Mouse (Mus musculus) megakaryocyte, embryonic 14.5 days (primary cell): ENCODE measurements around the gene Csrp2. TPM values are rescaled to one million over a fixed set of nuclear protein-coding genes. Genes with fewer than 3 reads are reported as not detected.

Experiments
- H3K27me3 ChIP-seq: replicated peaks from 2 replicates; pipeline ENCODE3; 2012; ENCODE audit warnings: inconsistent platforms
- H3K36me3 ChIP-seq: replicated peaks from 2 replicates; pipeline ENCODE3; 2012; ENCODE audit warnings: low read length, inconsistent platforms, mixed read lengths
- H3K4me1 ChIP-seq: 2 replicates; pipeline ENCODE4 v1.6.1; 2012; ENCODE audit warnings: inconsistent platforms
- H3K4me3 ChIP-seq: replicated peaks from 2 replicates; pipeline ENCODE3; 2012; ENCODE audit warnings: moderate library complexity, mild to moderate bottlenecking, inconsistent platforms
- H3K9me3 ChIP-seq: 2 replicates; pipeline ENCODE4 v1.6.1; 2012; ENCODE audit warnings: inconsistent platforms
- FLI1 ChIP-seq: IDR thresholded peaks from 2 replicates; pipeline ENCODE4 v1.6.1; 2012; ENCODE audit warnings: low read length, inconsistent platforms, mixed read lengths
- GATA1 ChIP-seq: IDR thresholded peaks from 3 replicates; pipeline ENCODE4 v1.6.1; 2012; ENCODE audit warnings: mixed read lengths, low read length, inconsistent platforms, borderline replicate concordance
- polyA plus RNA-seq: library from polyadenylated mRNA; stranded (reverse); fragments of >175 nt; gene quantifications from 2 replicates; pipeline ENCODE4 v1.2.3, GENCODE M21; 2012; ENCODE audit warnings: low replicate concordance; ENCODE audit not compliant: insufficient read depth

The Csrp2 gene
- polyA plus RNA-seq, 1 experiment: 32.9 TPM

GRCm38 (mm10) chr10:110960841-110961240 is 41.3 kb downstream of the Csrp2 start:
- Histone ChIP-seq H3K4me3 (peak overlapping the region; percentile 42), H3K4me1 (peaks cover 9% of the 10 kb centered on the region), H3K27me3 (no peaks in the 10 kb centered on the region), H3K9me3 (no peaks in the 10 kb centered on the region), H3K36me3 (peaks cover 57% of the 10 kb centered on the region)
- TF ChIP-seq GATA1 (no peak), FLI1 (no peak)

DNA sequence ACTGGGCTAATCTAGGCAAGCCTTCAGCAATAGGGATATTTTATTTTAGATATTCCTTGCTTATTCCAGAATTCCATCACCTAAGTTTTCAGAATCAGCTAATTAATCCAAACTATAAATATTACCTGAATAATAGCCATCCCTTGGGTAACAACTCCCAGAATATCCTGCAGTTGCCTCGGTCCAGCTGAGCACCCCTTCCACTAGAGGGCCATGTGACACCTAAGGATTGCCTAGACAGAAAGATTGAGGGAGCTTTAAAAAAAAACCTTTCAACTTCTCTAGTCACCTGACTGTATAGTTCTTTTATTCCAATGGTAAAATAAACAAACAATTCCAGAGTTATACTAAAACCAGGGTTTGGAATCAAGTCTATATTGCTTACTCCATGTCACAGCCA is 42.6 kb downstream of the Csrp2 start:
- peaks cover 55% of the 10 kb centered on the region for H3K36me3 ChIP-seq
- no peak for TF ChIP-seq FLI1
- no peak for TF ChIP-seq GATA1
- H3K4me1 ChIP-seq: peaks cover 9% of the 10 kb centered on the region
- H3K4me3 ChIP-seq: no peak overlapping the region
- no peaks in the 10 kb centered on the region for H3K9me3 ChIP-seq
- H3K27me3 ChIP-seq: no peaks in the 10 kb centered on the region

DNA sequence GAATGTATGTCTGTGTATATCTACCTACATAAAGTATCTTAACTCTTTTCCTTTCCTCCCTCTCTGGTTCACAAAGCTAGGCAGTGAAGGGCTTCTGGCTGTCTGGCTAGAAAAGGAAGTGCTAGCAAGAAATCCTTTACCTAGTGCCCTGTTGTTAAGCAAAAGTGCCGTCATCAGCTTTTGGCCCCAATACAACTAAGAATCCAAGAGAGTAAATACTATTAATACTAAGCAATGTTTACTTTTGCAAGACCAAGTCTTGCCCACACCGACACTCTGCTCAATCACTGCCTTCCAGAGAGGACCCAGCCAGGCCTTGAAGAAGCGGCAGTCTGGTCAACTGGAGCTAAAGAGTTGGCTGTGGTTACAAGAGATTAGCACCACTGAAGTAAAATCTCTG is 51.5 kb downstream of the Csrp2 start:
- H3K36me3 ChIP-seq: peaks cover 85% of the 10 kb centered on the region
- no peak for TF ChIP-seq GATA1
- no peak for TF ChIP-seq FLI1
- H3K27me3 ChIP-seq: no peaks in the 10 kb centered on the region
- no peak overlapping the region for H3K4me3 ChIP-seq
- no peaks in the 10 kb centered on the region for H3K9me3 ChIP-seq
- peaks cover 15% of the 10 kb centered on the region for H3K4me1 ChIP-seq

GRCm38 (mm10) chr10:110971483-110971882 is 51.9 kb downstream of the Csrp2 start:
- H3K4me1 ChIP-seq: peaks cover 15% of the 10 kb centered on the region
- H3K4me3 ChIP-seq: no peak overlapping the region
- peaks cover 83% of the 10 kb centered on the region for H3K36me3 ChIP-seq
- no peaks in the 10 kb centered on the region for H3K9me3 ChIP-seq
- no peak for TF ChIP-seq GATA1
- TF ChIP-seq FLI1: no peak
- H3K27me3 ChIP-seq: no peaks in the 10 kb centered on the region

DNA sequence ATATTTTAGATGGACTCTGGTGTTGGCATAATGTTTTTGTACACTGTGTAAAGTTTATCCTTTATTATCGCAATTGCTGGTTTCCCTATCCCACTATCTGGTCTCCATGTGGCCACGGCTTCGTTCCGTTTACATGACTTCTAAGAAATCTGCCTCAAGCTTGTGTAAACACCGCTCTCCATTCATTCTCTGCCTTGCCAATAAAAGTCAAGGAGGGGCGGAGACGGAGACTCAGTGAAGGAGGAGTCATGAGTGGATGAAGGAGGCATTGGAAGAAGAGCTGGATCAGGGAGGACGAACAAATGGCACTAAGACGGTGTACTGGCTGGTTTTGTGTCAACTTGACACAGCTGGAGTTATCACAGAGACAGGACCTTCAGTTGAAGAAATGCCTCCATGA is 52.4 kb downstream of the Csrp2 start:
- TF ChIP-seq FLI1 (no peak), GATA1 (no peak)
- no peak overlapping the region for H3K4me3 ChIP-seq
- H3K36me3 ChIP-seq: peaks cover 83% of the 10 kb centered on the region
- H3K4me1 ChIP-seq: peaks cover 15% of the 10 kb centered on the region
- H3K27me3 ChIP-seq: no peaks in the 10 kb centered on the region
- no peaks in the 10 kb centered on the region for H3K9me3 ChIP-seq

DNA sequence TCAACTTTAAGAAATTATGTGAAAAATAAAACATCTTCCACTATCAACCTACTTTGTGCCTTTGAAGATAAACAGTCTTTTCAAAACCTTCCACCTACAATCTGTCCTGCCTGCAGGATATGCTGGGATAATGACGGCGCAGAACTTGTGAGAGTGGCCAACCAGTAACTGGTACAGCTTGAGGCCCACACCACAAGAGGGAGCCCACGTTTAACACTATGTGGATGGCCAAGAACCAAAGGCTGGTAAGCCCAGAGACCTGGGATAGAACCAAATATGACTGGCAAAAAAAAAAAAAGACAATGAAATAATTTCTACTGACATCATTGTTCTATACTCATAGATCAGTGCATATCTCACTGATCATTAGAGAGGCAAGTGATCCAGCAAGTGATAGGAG is 54.9 kb downstream of the Csrp2 start:
- Histone ChIP-seq H3K4me3 (no peak overlapping the region), H3K4me1 (peaks cover 15% of the 10 kb centered on the region), H3K36me3 (peaks cover 86% of the 10 kb centered on the region), H3K27me3 (no peaks in the 10 kb centered on the region), H3K9me3 (no peaks in the 10 kb centered on the region)
- TF ChIP-seq FLI1: no peak
- no peak for TF ChIP-seq GATA1

DNA sequence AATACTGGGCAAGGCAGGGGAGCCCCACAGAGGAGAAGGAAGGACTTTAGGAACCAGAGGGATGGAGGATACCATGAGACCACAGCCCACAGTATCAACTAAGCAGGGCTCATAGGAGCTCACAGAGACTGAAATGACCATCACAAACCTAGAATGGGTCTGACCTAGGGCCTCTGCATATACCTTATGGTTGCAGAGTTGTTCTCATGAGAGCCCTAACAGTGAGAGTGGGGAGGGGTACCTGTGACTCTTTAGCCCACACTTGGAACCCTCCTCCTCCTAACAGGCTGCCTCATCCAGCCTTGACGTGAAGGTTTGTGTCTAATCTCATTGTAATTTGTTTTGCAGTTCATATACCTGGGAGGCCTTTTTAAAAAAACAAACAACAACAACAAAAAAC is 55.3 kb downstream of the Csrp2 start:
- Histone ChIP-seq H3K9me3 (no peaks in the 10 kb centered on the region), H3K4me3 (no peak overlapping the region), H3K27me3 (no peaks in the 10 kb centered on the region), H3K4me1 (peaks cover 13% of the 10 kb centered on the region), H3K36me3 (peaks cover 86% of the 10 kb centered on the region)
- no peak for TF ChIP-seq FLI1
- TF ChIP-seq GATA1: no peak

DNA sequence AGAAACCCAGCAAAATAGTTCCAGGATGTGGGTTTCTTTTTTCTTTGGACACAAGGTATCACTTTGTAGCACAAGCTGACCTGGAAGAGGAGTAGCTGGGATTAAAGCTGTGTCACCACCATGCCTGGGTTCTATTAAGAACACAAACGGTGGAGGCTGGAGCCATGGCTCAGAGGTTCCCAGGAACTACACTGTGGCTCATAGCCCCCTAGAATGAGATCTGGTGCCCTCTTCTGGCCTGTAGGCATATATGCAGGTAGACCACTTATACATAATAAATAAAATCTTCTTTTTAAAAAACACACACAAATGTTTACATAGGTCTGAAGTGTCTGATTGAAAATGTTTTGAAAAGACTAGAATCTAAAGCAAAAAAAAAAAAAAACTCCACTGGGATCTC is 56.5 kb downstream of the Csrp2 start:
- H3K36me3 ChIP-seq: peaks cover 87% of the 10 kb centered on the region
- no peaks in the 10 kb centered on the region for H3K27me3 ChIP-seq
- no peak for TF ChIP-seq GATA1
- TF ChIP-seq FLI1: no peak
- H3K9me3 ChIP-seq: no peaks in the 10 kb centered on the region
- no peak overlapping the region for H3K4me3 ChIP-seq
- peaks cover 12% of the 10 kb centered on the region for H3K4me1 ChIP-seq

DNA sequence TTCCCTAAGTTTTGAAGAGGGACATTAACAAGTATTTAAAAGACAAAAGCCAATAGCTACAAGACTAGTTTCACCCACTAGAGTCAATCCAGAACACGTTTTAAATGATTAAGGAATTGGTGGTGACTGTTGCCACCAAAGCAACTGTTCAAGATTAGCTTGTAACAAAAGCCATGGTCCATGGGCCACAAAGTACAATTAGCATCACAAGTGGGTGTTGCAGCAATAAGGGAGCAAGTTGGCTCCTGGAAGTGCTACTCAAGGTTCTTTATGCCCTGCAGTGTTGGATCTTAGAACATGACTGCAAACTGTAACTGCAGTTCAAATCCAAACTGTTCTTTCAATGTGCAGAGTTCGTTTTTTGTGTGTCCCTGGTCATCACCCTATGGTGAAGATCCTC is 57.8 kb downstream of the Csrp2 start:
- Histone ChIP-seq H3K27me3 (no peaks in the 10 kb centered on the region), H3K4me3 (no peak overlapping the region), H3K36me3 (peaks cover 85% of the 10 kb centered on the region), H3K4me1 (peaks cover 14% of the 10 kb centered on the region), H3K9me3 (no peaks in the 10 kb centered on the region)
- TF ChIP-seq FLI1 (no peak), GATA1 (no peak)

DNA sequence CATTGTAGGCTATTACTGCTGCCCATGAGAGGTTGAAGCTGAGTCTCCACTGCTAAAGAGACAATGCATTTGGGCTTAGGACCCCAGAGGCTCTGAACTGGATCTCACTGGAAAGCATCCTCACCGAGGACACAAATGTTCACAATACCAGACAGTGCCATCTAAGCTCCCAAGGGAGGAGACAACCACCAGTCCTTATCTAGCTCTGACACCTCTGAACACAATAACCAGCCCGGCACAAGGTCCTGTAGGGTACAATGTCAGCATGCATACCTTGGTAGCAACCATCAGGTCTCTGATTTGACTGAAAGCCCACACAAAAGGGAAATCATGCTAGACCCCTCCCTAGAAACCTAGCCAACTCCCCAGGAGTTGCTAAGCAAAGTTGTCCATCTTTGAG is 59.8 kb downstream of the Csrp2 start:
- Histone ChIP-seq H3K4me3 (no peak overlapping the region), H3K9me3 (no peaks in the 10 kb centered on the region), H3K27me3 (no peaks in the 10 kb centered on the region), H3K36me3 (peaks cover 75% of the 10 kb centered on the region), H3K4me1 (peaks cover 13% of the 10 kb centered on the region)
- TF ChIP-seq GATA1 (no peak), FLI1 (no peak)

DNA sequence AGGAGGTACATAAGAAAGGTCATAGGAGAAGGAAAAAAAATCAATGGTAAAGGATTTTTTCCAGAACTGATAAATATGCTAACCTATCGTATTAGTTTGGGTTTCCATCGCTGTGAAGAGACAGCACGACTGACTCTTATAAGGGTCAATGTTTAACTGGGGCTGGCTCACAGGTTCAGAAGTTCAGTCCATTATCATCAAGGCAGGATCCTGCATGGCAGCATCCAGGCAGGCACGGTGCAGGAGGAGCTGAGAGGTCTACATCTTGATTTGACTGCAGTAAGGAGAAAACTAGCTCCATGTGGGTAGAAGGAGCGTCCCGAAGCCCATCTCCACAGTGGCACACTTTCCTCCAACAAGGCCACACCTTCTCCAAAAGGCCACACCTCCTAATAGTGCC is 60.9 kb downstream of the Csrp2 start:
- peaks cover 68% of the 10 kb centered on the region for H3K36me3 ChIP-seq
- H3K4me3 ChIP-seq: no peak overlapping the region
- no peak for TF ChIP-seq GATA1
- no peak for TF ChIP-seq FLI1
- no peaks in the 10 kb centered on the region for H3K9me3 ChIP-seq
- H3K4me1 ChIP-seq: 0 out of 2 replicates have a peak, but pooled peaks cover 6% of the 10 kb centered on the region
- H3K27me3 ChIP-seq: no peaks in the 10 kb centered on the region
